Mouse (Mus musculus) layer of hippocampus, adult 9-10 months (tissue): ENCODE data around the gene Cdadc1.

ENCODE experiments used
- DNase-seq: peaks from one replicate; pipeline ENCODE4 v3.0.0; 2022; ENCODE audit warnings: low spot score

Cdadc1 gene

GRCm38 (mm10) chr14:59612920-59613625 lies 15.3 kb upstream of the Cdadc1 start:
- DNase-seq: no peak

DNA sequence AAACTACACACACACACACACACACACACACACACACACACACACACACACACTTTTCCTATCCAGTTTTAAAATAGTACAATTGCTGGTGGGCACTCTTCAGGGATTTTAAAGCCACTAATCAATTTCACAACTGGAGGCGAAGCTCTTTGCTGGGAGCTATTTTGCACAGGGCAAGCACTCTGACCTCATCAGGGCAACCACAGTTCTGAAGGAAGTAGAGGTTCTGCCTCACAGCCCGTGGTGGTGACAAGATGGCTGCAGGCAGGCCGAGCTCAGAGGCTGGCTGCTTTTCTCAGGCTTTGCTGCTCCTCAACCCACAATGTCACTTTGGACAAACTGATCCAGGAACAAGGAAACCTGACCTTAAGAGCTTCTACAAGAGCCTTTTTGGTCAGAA lies 9.3 kb upstream of the Cdadc1 start:
- DNase-seq: no peak

DNA sequence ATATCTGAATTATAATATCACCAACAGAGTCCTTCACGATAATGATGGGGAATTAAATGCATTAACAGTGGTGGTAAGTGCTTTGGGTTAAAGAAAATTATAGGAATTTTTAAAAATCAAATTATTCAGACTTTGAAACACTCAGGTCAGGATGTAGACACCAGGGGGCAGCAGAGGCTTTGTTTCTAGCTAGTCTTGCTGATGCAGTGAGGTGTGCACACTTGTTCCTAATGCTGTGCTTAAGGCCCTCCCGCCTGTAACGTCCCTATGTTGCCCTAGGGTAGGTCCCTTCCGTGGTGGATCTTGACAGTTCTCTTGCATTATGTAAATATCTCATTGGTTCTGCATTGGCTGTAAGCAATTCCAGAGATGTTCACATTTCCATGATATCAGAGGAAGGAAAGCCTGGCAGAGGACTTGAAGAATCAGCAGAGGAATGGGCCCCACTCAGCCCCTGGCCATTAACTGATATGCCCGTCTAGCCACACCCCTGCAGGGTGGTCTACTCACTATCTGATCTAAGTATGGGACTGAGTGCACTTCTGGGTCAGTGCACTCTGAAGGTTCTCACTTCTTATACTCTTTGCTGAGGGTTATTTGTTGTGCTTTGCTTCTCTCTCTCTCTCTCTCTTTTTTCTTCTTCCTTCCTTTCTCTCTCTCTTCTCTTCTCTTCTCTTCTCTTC lies 8.1 kb upstream of the Cdadc1 start:
- peak; percentile 47 for DNase-seq

DNA sequence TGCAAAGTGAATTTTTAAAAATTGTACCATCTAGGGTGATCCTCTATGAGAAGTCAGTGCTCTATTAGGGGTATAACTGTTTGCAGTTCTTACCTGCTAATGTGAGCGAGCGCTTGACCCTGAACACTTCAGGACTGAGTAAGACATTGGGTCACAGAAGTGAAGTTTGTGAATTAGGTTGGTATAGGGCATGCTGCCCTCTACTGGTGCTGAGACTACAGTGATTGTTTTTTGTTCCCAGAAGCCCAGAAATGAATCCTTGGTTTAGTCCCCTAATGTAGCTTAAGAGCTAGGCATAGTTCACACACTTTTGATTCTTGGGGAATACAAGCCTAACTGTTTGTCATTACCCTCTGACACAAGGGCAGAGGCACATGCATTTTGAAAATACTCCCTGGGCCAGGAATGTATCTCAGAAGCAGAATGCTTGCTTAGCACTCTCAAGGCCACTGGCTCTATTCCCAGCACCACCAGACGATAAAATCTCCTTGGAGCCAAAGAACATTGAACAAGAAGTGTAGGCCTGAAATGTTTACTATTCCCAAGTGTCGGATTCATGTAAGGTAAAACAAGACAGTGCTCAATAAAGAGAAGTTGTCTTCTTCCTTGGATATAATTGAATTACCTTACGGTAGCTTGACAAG lies 6.4 kb upstream of the Cdadc1 start:
- no peak for DNase-seq

DNA sequence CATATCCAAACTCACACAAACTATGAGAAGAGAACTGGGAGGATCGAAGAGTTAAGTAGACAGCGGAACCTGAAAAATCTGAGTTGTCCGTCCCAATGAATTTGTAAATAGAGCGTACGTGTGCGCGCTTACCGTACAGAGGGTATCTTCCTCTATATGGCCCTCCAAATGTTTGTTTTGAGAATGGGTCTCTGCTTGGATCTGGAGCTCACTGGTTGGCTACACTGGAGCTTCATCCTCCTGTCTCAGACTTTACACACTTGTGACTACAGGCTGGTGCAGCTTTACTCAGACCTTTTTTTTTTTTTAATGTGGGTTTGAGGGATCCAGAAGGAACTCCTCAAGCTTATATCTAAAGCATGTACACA lies 485 bp upstream of the Cdadc1 start:
- DNase-seq: no peak

DNA sequence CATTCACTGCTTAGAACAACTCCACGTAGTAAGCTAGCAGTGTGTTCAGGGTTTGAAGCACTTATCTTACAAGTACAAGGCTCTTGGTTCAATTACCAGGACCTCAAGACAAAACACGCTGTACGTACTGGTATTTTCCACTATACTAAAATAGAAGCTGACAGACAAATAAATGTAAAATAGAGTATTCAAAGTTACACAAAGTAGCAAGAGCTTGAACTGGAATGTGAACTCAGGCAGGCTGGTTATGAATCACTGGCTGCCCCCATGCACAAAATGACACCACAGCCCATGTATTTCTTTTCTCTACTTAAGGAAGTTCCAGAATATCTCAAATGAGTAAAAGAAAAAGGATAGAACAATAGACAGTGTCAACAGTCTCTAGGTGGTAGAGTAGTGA lies 2.8 kb downstream of the Cdadc1 start:
- DNase-seq: no peak

GRCm38 (mm10) chr14:59592593-59592992 lies 5.2 kb downstream of the Cdadc1 start:
- no peak for DNase-seq

DNA sequence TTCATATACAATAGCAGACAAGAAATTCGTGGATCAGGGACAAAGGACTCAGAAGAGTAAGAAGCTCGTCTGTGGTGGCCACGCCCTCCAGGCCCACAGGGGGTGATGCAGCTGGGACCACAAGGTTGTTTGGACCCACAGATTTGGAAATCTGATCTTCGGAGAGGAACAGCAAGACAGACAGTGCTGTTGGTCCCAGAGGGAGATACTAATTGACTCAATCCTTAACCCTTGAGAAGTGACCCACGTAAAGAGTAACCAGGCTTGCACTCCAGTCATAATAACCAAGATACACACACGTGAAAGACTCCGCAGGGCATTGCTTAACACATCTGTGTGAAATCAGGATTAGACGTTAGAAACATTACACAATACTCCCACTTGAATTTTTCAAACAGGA lies 5.9 kb downstream of the Cdadc1 start:
- no peak for DNase-seq

- DNase-seq: no peak
These were observed 7.1 kb downstream of the Cdadc1 start for GRCm38 (mm10) chr14:59590614-59591013.

- DNase-seq: no peak
These were observed 21.4 kb downstream of the Cdadc1 start for GRCm38 (mm10) chr14:59576385-59576784.

DNA sequence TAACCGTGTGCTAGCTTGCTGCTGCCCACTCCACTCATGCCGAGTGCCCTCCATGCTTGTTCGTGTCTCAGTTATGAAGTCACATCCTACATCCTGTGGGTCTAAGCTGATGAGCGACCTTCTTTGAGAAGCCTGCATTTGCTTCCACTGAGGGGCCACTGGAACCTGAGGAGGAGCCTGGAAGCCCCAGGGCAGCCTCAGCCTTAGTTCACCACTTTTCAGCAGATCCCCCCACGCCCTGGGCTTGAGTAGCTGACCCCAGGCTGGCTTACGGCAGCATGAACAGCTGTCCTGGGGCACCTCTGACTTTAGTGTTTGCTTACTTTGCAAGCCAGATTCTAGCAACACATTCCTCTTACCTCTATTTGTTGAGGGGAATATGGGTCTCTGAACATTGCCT lies 31.0 kb downstream of the Cdadc1 start:
- DNase-seq: no peak

DNA sequence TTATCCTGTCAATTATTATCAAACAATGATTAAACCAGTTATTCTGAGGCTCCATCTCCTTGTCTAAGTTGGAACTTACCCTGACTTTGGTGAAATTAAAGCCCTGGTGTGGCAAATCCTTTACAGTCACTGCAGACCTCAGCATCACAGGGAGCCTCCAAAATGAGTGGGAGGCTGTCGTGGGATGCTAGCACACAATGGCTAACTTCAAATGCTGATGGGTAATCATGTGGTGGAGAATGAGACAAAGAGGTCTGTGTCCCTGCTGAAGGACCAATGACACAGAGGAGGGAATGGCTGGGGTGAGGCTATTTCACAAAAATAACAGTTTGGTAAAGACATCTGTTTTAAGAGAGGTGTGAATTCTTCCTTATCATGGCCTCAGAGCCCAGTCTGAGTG lies 39.9 kb downstream of the Cdadc1 start:
- DNase-seq: no peak

DNA sequence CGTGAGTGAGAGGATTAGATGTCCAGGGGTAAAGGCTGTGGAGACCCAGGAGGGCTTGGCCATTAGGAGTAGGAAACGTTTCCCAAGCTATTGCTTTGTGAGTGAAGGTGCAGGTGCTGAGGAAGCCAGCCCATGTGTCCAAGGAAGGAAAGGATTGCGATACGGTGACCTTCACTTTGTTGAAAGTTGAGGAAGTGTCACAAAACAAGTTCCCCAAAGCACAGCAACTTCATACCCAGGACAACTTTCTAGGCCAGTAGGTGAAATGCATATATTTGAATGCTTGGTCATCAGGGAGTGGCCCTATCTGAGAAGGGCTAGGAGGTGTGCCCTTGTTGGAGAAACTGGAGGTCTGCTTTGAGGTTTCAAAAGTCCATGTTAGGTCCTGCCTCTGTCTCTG lies 40.7 kb downstream of the Cdadc1 start:
- DNase-seq: no peak

DNA sequence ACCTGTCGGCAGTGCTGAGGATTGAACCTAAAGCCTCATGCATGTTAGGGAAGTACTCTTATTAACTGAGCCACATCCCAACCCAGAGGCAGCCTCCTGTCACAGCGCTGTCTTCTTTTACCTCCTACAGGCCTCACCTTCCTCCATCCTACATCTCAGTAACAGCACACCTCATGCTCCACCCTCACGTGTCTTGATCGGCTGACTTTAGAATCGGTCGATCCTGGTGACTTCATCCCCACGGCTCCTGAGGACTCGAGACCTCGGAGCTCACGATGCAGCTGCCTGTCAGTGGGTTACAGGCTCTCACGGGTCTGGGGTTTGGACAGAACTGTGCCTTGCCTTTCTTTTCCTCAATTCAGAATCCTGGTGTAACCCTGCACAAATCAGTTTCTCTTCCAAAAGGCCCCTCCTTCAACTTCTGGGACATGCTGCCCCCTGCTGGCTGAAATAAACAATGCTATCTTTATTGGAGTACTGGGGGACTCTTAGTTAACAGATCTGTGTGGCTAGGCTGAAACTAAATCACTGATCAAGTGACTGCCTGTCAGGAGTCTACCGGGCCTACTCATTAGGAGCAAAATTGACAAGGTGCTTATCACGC lies 41.7 kb downstream of the Cdadc1 start:
- peak; percentile 80 for DNase-seq

GRCm38 (mm10) chr14:59555018-59555417 lies 42.7 kb downstream of the Cdadc1 start:
- DNase-seq: no peak

DNA sequence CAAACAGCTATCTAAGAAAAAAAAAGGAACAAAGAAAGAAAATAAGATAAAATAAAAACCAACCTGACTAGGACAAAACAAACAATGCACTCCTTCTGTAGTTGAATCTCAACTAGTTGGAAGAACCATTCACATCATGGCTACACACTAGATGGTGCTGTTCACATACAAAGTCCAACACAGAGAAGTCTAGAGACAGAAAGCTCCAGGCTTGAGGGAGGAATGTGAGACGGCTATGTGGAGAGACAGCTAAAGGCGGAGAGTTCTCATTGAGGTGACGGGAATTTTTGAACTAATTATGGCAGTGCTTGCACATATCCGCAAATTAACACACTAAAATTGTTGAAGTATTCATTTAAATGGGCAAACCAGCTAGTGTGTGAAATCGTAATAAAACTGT lies 43.7 kb downstream of the Cdadc1 start:
- DNase-seq: no peak

GRCm38 (mm10) chr14:59551956-59552355 lies 45.8 kb downstream of the Cdadc1 start:
- DNase-seq: no peak

DNA sequence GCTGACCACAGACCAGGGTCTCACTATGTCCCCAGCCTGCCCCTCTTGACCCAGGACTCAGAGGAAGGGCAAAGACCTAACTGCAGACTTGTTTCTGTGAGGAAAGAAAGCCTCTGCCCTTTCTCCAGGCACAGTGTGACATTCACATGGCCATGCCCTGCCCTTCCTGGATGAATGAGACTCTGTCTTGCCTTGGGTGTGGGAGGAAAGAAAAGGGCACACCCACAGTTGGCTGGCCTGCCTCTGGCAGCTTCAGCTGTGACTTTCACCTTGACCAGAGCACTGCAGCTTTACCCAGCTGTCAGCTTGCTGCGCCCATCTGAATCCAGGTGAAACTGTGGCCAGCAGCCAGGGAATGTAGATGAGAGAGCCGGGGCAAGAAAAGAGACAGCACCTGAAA lies 46.9 kb downstream of the Cdadc1 start:
- DNase-seq: no peak

GRCm38 (mm10) chr14:59549106-59549505 lies 48.7 kb downstream of the Cdadc1 start:
- DNase-seq: no peak

- no peak for DNase-seq
These were observed 49.2 kb downstream of the Cdadc1 start for GRCm38 (mm10) chr14:59548532-59548931.

GRCm38 (mm10) chr14:59547530-59547929 lies 50.2 kb downstream of the Cdadc1 start:
- no peak for DNase-seq

DNA sequence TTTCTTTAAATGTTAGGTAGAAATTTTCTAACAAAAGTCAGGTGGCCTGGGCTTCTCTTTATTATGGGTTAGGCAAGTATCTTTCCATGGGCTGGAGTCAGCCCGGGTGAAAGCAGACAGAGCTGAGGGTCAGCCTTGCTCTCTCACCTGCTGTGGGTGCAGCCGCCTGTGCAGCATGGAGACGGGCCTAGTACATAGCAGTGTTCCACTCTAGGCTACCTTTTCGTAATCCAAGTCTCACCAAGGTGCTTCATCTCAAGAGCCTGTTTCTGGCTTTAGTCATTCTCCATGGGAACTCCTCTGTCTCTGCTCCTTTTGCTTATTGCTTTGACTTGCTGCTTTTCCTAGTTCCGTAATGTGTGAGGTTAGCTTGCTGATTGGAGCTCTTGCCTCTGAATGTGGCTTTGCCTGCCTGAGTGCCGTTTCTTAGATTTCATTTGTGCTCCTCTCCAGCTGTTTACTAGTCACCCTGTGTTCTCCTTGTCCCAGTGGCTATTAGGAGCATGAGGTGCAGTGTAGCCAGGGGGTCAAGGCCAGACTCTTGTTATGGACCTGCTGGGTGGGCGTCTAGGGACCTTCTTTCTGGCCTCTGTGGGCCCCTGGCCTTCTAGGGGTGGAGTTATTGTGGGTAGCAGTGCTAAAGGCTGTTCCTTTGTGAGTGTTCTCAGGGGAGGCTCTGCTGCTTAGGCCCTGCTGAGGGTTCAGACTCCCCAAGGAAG lies 51.4 kb downstream of the Cdadc1 start:
- no peak for DNase-seq
